Mouse (Mus musculus) skeletal muscle tissue, postnatal 0 days (tissue): ENCODE data around the gene Smurf2. TPM values are rescaled to one million over a fixed set of nuclear protein-coding genes. Genes with fewer than 3 reads are reported as not detected.

Experiments used
- microRNA-seq, 2 experiments: library from miRNA; unstranded; fragments of <30 nt; microRNA quantifications; one replicate each; pipeline ENCODE4; 2016
- polyA plus RNA-seq: library from polyadenylated mRNA; unstranded; fragments of >200 nt; fragmentation: Nextera tagmentation; extraction: Ambion mirVana; gene quantifications from 2 replicates; pipeline ENCODE4 v1.2.1, GENCODE M21; 2015

The Smurf2 gene
- 5.8 and 6.1 TPM in 2 replicates for polyA plus RNA-seq

DNA sequence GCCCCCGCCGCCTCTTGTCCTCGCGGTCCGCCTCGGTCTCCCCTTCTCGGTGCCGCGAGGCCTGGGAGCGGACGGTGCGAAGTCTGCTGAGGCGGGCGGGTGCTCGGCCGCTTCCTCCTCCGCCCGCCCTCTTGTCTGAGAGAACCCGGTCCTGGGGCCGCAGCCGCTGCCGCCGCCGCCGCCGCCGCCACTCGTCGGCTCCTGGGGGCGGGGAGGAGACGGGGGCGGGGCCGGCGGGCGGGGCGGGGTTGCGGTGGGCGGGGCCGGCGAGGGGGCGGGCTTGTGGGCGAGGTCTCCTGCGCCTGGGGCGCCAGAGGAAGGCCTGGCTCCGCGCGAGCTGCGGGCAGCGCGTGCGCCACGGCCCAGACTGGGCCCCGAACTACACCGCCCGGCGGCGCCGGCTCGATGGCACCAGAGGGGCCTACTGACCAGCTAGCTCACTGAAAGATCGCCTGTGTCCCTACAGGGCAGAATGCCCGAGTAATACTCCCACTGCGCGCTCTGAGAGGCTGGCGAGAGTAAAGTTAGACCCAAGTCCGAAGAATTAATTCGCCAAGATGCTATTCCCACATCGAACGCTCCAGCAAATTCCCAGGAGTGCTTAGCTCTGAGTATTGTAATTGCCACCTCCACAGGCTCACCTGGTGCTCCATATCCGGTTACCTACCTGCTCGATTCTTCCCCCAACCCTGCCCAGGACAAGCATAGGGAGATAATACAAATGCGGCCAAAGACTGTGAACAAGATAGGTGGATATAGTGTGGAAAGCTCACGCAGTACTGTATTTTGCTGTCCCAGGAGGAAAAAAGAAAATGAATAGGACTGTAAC is at the start of gene Smurf2:
Smurf2 (minus strand) TSS at position 165 of the 829 bp plus-strand sequence.

DNA sequence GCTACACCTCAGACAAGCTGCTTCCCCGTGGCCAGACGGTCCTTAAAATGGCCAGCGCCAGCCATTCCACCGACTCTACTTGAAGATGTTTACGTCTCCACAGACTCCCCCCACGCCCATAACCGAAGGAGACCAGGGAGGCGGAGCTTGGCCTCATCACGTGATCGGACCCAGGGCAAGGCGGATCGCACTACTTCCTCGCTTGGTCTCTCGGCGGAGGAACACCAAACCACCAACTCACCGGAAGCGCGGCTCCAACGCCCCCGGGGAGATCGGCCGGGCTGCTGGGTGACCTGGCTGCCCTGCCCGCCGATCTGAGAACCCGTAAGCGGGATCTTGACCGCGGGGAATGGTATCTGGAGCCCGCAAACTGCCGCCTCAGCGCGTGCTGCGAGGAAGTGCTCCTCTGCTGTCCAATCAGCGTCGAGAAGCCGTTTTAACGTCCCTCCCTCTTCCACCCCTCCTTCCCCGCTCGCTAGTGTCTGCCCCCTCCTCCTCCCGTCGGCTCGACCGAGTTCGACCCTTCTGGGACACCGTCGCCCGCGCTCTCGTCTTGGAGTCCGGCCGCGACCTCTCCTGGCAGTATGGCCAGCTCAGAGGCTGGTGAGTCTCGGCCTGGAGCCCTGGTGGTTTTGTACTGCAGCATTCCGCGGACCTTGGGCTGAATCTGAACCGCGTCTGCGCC is 131.6 kb downstream of the Smurf2 start, which contains the start of the genes Ddx5 and Cep95:
Ddx5 (minus strand) TSS at position 411 of the 685 bp plus-strand sequence.
Cep95 (plus strand) TSS at position 478 of the 685 bp plus-strand sequence.

DNA sequence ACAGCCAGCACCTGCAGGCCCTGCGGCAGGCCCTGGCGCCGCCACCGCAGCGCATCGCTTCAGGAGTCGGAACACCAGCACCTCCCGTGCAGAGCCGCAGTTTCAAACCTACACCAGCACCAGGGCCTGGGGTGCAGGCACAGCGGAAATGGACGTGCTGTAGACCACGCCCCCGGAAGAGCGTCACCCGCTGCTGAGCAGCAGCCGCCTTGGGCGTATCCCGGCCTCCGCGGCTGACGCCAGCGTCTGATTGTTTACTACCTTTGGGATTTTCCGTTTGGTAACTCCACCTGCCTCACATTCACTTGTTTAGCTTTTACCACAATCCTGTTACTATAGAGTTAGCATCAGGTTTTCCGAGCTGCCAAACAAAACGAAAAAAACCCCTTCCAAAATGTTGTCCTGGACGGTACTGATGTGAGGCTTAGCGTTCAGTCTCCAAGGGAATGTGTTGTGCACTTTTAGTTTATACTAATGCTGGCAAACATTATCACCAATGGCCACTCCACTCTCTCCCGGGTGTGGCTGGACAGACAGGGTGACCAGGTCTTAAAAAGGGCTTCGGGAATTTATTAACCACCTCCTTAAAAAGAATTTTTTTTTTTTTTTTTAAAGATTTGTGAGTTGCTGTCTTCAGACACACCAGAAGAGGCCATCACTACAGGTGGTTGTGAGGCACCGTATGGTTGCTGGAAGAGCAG is 141.0 kb downstream of the Smurf2 start, which contains the start of gene Polg2:
Polg2 (minus strand) TSS at position 150 of the 701 bp plus-strand sequence.

Small RNAs within 50 kb of the gene (microRNA-seq; reads per million reads assigned to microRNA genes)
- gene Gm25994: 0 reads per million in 2 experiments
- 0 to 0.10 reads per million in 2 experiments for gene Gm27322
- 5.1 to 5.3 reads per million in 2 experiments for gene Mir3064

Other genes with a start within 250 kb of the Smurf2 start
- gene Pecam1, start 170.1 kb downstream of the Smurf2 start, polyA plus RNA-seq: 62.4 and 68.9 TPM in 2 replicates
- 2.6 and 3.8 TPM in 2 replicates for gene Milr1, start 169.5 kb downstream of the Smurf2 start, polyA plus RNA-seq
- gene Polg2, start 141.2 kb downstream of the Smurf2 start, polyA plus RNA-seq: 11.6 and 11.8 TPM in 2 replicates
- 143 and 145 TPM in 2 replicates for gene Ddx5, start 131.5 kb downstream of the Smurf2 start, polyA plus RNA-seq
- 9.9 and 10.0 TPM in 2 replicates for gene Cep95, start 131.5 kb downstream of the Smurf2 start, polyA plus RNA-seq
- gene Kpna2, start 78.8 kb upstream of the Smurf2 start, polyA plus RNA-seq: 45.0 and 53.4 TPM in 2 replicates
- 6.3 and 6.4 TPM in 2 replicates for gene 1810010H24Rik, start 105.0 kb upstream of the Smurf2 start, polyA plus RNA-seq
- gene Bptf, start 211.4 kb upstream of the Smurf2 start, polyA plus RNA-seq: 11.9 and 14.5 TPM in 2 replicates